Mouse (Mus musculus) layer of hippocampus, adult 18-20 months (tissue): ENCODE measurements around the gene Mbnl2. TPM values are rescaled to one million over a fixed set of nuclear protein-coding genes. Genes with fewer than 3 reads are reported as not detected.

Experiments
- DNase-seq, 2 experiments: peaks; one replicate each; pipeline ENCODE4 v3.0.0; 2022; ENCODE audit warnings: low spot score in 2 of 2
- total RNA-seq, 2 experiments: library from RNA; stranded (reverse); gene quantifications; 2 replicates each; pipeline ENCODE4 v1.2.3; 2021

The Mbnl2 gene
- total RNA-seq, 2 experiments from 2014 or later: 246 to 260 TPM

DNA sequence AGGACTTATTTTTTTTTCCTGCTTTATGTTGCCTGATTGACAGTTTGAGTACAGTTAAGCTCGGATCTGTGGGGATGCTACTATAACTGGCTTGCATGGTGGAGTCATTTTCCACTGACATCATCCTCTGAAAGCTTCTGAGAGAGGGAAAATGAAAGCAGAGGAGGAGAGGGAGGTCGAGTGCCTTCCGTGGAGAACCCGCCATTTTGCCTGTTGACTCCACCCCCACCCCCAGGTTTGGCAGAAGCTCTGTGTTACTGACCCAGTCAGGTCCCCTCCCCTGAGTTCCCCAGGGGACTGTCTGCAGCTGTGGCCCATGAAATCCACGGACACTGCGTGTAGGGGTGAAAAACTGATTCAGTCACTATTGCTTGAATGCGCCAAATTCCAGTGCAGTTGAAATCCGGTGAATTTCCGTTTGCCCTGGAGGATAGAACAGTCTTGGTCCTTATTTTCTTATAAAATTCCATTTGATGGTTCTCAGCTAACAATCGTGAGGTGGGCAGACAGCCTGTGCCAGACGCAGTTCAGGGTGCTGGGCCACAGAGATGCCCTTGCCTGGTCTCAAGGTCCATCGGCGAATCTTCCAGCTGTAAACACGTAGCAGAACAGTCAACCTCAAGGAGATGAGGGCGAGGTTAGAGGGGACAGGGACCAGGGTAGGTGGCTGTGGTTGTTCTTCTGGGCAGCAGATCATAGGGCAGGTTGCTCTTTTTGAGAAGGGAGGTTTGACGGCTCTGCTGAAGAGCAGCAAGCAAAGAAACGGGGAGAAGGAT, 20.9 kb downstream of the Mbnl2 start:
- no peak for DNase-seq

DNA sequence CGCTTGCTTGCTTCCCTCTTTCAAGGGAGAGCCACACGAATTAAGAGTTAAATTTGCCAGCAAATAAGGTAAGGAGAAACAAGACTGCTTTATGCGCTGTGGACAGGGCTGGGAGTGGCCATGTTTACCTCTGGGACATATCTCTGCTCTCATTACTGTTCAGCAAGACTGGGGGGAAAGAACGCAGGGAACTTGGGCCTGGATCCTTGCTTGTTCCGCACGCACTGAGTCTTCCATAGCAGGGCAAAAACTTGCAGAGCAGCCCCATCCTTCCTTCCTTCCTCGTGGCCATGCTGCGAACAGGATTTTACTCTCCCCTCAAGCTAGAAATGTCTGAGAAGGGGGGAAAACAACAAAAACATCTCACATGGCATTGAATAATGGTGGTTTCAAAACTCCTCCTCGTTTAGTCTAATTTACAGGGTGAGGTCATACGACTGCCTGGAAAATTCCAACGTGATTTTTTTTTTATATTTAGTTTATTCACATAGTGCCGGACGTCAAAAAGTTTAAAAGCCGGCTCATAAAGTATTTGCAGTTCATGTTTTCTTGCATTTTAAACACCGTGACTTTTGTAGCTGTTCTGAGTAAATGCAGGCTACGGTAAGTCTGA, 21.8 kb downstream of the Mbnl2 start:
- DNase-seq: no peak

DNA sequence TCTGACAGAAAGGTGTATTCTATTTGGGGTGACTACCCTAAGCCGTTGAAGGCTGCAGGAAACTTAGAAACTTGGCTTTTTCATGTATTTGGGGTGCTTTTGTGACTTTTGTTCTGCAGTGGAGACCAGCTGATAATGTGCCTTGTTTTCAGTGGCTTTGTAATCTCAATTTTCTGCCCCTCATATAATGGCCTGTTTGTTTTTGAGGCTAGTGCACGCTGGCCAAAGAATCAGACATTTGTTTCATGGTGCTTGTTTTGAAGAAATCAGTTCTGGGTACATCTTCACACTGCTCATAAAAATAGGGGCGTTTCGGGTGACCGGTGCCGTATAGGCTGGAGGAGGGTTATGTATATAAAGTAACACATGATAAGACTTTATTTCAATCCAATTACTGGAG, 22.4 kb downstream of the Mbnl2 start:
- DNase-seq: peak in 1 of 2 experiments; percentile 39

DNA sequence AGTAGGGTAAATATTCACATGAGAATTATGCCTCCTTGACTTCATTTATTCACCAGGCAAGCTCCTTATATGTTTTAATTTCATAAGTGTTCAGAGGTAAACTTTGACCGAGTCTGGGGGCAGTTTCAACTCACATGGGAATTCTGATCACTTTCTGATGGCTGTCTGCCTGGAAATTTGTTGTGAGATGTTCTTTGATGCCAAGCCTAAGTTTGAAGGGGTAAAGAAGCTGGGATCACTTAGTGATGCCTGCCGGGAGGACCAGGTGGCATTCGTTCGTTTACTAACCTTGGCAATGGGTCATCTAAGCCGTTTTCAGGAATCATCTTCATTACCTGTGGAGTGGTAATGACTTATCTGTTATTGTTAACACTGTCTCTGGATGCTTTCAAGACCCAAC, 23.0 kb downstream of the Mbnl2 start:
- DNase-seq: no peak

DNA sequence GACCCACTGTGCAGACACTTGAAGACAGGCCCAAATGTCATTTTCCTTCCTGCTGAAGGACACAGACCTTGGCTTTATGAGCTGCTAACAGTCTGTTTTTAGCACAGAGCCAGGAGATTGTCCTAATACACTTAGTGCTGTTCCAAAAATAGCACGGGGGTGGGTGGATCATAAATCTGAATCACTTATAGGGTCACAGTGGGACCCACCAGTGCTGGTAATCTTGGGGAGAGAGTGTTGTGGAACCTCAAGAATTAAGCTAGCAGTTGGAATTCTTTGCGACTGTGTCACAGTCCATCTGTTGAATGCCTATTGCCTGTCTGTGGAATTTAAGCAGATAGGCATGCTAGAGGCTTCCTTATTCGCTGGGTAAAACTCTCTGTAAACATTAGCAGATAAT, 24.2 kb downstream of the Mbnl2 start:
- peak in 1 of 2 experiments; percentile 32 for DNase-seq

DNA sequence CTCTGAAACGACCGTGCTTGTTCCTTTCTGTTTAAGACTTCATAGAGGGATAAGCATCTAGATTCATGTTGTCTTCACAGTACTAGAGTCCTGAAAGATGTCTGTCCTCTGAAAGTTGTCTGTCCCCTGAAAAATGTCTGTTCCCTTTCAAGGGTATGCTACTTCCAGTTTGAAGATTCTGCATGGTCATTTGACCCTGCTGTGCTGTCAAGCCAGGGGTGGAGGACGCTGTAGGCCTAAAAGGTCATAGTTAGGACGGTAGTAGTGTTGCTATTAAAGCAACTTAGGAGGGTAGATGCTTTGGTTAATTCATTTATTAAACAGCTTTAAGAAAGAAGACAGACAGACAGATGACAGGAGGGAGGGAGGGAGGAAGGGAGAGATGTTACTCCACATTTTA, 24.7 kb downstream of the Mbnl2 start:
- no peak for DNase-seq

DNA sequence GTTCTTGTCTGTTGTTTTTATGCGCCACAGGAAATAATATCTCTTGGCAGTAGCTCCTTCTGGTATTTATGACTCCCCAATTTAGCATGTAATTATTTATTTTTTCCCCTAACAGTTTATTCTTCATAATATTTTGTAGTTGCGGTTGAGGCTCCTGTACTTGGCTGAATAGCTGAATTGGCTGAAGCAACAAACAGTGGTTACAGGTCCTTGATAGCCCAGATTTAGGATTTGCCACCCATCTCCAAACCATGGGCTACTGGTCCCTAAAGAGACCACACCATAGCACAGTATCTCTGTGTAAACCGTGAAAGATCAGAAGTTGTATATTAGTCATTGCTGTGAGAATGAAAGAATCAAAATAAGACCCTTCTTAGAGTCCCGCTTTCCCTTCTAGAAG, 25.3 kb downstream of the Mbnl2 start:
- no peak for DNase-seq

DNA sequence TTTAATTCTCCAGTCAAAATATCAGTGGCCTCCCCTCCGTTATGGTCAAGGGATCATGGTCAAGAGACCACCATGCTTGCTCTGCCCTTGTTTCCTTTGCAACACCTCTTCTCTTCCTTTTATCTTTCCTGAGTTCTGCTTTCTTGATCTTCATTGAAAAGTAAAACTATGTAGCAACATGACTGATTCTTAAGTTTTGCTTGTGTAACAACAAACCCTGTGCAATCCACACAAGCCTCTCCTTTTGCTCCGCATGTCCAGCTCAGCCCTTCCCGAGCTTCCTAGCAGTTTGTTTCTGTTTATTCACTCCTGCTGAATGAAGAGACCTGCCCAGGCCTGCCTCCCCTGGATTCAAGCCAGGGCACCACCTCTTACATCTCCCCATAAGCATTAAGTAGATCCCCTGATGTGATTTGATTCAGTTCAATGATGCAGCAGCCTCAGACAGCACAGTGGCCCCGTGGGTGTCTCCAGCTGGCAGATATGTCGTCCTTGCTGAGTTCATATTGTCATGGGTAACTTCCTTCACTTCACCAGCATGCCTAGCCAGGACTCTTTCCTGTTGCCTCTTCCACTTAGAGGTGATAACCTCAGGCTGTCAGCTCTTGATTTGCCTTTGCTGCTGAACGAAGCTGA, 27.6 kb downstream of the Mbnl2 start:
- DNase-seq: peak in 1 of 2 experiments; percentile 37

DNA sequence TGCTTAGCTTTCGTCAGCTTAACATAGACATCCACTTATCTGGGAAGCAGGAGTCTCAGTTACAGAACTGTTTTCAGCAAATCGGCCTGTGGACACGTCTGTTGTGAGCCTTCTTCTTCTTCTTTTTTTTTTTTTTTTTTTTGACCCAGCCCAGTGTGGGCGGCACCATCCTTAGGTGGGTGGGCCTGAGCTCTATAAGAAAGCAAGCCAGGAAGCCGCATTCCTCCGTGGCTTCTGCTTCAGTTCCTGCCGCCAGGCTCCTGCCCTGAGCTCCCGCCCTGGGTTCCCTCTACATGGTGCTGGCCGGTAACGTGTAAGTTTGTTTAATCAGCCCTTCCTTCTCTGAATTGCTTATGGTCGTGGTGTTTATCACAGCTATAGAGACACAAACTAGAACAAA, 30.8 kb downstream of the Mbnl2 start:
- DNase-seq: no peak

DNA sequence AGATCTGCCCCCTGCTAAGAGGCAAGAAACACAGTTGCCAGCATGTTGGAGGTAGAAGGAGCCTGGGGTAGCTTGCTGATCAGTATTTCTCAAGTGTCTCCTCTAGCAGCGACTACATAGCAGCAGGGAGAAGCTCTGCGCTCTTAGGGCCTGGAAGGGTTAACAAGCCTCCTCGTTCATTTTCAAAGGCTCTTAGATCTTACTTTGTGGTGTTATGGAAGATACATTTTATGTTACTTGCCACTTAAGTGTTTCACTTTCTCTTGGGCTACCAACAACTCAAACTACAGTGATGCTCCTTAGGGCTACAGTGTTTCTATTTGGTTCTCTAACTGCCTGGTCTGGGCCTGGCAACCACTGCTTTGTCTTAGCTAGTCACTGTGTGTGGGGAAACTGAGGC, 31.9 kb downstream of the Mbnl2 start:
- DNase-seq: no peak

DNA sequence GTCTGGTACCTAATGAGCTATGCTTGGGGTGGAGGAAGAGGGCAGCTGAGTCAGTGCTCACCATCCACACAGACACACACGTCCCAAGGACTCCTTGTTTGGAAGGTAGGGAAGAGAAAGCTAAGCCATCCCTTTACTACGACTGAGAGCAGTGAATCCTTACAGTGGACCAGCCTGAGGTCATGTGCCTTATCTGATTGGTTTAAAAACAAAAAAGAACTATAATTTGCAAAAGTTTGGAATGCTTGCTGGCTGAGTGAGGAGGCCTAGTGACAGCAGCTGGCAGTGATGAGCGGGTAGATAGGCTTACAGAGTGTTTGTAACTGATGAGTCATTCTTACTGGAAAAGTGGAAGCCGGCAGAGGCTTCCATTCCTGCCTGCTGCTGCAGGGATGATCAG, 32.5 kb downstream of the Mbnl2 start:
- peak in 1 of 2 experiments; percentile 63 for DNase-seq

DNA sequence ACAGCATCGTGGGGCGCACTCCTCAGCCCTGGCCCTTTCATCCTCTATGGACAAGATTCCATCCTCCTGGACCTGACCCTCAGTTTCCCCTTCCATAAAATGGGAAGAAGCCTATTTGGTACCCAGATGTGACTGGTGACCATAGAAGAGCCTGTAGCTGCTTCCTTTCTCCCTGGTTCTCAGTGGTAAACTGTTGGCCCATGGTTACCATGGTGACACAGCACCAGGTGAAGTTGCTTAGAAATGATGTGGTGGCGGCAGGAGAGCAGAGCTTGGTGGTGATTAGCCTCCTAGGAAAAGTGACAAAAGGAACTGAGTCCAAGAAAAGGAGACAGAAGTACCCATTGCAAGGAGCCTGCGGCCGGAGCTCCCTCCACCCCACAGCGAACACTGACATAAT, 34.2 kb downstream of the Mbnl2 start:
- no peak for DNase-seq

DNA sequence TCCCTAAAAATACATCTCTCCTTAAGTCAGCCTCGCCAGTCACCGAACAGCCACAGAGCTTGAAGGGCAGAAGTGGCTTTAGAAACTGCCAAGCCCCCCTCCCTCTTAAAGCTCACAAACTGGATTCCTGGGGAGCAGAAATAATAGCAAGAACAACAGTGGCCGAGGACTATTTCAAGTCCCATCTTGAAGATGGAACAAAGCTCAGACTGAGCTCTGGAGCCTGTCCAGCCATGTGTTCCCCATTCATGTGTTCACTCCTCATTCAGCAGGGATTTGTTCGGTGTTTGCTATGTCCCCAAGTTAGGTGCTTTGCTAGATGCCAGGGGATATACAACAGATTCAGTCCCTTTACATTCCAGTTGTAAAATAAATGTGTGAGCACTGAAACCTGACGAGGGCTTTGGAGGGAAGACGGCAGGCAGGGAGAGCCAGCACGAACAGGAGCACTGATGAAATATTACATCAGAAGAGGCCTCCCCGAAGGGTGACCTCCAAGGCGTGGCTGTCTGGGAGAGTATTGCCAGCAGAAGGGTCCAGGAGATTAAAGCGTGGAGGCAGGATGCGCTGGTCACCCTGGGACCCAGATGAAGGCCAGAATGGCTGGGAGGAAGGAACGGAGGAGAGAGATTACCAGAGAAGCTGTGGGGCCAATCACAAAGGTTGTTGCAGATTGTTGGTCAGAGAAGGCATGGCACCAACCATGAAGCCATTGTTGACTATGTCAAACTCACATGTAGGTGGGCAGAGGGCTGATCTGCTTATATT, 36.0 kb downstream of the Mbnl2 start:
- no peak for DNase-seq

DNA sequence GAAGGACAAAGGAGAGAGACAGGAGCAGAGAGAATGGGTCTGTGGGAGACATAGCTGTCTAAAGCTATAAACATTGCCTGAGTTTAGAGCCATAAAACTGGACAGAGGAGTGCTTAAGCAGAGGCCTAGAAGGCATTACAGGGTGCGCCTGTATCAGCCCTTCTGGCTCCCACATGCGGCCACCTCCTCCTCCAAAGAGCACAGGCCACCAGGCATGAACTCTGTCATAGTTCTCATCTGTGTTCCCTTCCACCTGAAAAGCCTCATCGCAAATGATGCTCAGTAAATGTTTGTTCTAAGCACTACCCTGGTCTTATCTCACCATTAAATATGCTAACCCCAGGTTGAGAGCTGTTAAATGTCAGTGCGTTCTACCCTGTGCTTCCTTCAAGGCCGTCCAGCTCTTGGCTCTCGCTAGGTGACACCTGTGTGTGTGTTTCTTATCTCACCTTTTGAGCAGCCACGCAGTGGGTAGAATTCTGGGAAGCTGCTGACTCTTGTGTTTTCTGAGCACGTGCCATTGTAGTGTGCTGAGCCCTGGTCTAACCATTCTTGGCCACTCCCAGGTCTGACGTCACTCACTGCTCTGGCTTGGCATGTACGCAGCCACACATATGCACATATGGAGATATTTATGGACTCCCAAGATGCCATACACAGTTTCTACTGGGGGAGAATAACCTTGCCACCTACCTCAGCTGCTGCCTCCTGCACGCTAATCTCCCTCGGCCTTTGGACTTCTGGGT, 37.4 kb downstream of the Mbnl2 start:
- DNase-seq: no peak

DNA sequence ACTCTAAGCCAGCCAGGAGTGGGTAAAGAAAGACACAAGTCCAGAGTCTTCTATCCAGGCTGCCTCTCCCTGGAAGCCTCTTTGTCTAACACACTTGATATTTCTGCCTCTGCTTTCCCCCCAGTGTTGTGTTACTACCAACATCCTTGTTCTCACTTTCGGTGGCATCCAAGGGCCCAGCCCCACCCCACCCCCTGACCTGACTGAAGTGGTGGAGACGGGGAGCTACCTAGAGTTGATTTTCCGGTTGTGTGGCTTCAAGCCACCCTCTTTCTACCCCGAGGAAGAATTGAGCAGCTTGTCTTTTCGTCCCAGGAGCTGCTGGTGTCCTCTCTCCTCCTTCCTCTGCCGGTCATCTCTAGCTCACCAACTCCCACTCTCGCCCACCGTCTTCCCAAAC, 38.0 kb downstream of the Mbnl2 start:
- DNase-seq: no peak

DNA sequence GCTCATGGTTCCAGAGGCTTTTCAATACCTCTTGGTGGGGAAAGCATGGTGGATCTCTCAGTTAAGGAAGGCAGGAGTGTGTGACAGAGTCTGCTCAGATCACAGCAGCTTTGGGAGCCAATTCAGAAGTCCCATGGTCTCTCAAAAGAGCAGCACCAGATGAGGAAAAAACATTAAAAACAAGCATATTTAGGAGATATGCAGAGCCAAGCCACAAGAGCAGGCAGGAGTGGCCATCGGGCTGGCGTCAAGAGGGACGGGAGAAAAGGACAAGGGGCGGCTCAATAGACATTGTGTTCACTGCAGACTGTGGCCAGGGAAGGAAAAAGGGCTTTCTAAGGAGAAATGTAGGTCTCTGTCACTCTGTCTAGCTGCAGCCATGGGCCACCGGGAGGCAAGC, 40.3 kb downstream of the Mbnl2 start:
- no peak for DNase-seq

DNA sequence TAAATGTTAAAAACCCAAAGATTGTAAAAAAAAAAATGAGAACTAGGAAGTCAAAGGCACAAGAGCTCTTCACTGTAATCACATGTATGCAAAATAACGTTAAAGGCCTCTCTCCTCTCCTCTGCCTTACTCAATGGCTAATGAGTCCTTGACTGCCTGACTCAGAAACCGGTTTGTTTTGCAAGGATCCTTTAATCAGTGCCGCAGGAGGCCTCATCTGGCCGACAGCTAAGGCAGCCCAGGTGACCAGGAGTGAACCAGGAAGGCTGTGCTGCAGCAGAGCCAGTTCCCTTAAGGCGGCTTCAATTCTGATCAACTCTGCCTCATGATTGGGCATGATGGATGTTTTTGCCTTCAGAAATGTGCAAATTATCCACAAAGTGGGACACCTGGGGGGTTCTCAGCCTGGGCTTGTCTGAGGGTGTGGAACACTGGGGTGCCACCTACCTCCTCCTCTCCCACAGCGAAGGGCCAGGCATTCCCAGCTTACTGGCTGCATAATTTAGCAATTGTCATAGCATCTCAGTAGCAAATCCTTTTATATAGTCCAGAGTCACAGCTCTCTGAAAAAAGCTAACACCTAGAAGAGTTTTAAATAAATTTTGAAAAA, 43.0 kb downstream of the Mbnl2 start:
- DNase-seq: no peak

DNA sequence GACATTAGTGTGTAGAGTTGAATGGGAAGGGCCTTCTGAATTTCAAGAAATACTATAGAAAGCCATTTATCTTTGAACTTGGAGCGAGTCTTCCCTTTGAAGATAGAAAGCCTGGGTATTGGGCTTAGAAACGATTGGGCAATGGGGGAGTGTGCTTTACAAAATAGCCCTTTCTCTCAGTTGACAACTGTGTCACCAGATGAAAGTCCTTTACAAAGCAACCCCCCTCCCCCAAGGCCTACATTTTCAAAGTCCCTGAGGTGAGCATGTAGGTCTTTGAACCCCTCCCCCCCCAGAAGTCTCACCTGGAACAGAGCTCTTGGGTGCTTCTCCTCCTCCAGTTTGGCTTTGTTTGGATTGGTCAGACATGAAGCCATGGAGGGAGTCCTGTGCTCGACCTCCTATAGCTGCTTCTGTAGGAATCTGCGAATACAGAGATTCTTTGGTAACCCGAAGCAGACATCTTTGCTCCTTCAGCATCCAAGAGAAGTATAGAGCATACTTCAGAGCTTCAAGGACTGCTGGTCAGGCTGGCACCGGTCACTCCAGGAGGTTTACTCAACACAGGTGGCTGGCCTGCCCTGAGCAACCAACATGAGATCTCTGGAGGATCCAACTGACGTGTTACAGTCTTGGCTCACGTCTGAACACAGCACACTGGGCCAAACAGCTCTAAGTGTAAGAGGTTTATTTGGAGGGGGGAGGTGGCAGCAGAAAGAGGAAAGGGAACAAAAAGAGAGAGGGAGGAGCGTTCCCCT, 43.7 kb downstream of the Mbnl2 start:
- DNase-seq: no peak

DNA sequence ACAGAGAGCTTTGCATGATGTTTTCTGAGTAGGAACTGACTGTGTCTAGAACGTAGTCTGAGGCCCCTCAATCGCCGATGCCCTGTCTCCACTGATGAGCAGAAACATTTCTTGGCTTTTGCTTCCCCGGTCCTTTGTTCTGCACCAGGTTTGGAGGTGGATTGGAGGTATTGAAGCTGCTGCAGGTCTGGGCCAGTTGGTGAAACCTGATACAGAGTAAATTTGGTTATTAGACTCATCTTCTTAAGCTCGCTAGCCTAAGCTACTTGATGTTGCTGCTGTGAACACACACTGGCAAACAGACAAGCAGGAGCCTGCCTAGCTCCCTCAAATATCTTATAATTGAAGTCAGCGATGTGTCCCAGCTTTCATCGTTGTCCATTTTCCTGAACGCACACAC, 46.6 kb downstream of the Mbnl2 start:
- no peak for DNase-seq

DNA sequence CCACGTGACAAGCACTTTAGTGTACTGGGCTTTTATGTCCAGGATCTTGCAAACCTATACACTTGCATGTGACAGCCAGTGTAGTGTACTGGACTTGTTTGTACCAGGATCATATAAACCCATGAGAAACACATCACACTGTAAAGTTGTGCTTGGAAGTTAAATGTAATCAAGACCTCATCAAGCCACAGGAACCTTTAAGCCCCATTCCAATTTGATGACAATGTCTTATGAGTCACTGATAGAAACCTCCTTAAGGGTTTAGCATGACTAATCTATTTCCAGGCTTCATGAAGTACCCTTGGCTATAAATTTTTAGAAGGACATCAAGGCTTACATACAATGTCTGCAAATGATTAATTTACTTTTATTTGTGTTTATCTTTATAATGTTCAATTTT, 47.6 kb downstream of the Mbnl2 start:
- no peak for DNase-seq
